Mouse (Mus musculus): Measurements from ENCODE around the gene Kdm7a. TPM values are rescaled to one million over a fixed set of nuclear protein-coding genes. Genes with fewer than 3 reads are reported as not detected.
A peak's percentile ranks its signal among the peaks of the same experiment; 100 is the strongest.

Gene Kdm7a
- 10 to 100 TPM; 47.7 to 54.5 TPM for total RNA-seq (2021)
- long read RNA-seq, experiment 1, full-length matches to known transcripts = 13 of 32 reads
- long read RNA-seq, experiment 1, partial matches to known transcripts = 3 of 32 reads
- long read RNA-seq, experiment 1, other reads (novel, unspliced or antisense) = 16 of 32 reads
- long read RNA-seq, experiment 2, full-length matches to known transcripts = 13 of 49 reads
- long read RNA-seq, experiment 2, partial matches to known transcripts = 4 of 49 reads
- long read RNA-seq, experiment 2, other reads (novel, unspliced or antisense) = 32 of 49 reads

DNA sequence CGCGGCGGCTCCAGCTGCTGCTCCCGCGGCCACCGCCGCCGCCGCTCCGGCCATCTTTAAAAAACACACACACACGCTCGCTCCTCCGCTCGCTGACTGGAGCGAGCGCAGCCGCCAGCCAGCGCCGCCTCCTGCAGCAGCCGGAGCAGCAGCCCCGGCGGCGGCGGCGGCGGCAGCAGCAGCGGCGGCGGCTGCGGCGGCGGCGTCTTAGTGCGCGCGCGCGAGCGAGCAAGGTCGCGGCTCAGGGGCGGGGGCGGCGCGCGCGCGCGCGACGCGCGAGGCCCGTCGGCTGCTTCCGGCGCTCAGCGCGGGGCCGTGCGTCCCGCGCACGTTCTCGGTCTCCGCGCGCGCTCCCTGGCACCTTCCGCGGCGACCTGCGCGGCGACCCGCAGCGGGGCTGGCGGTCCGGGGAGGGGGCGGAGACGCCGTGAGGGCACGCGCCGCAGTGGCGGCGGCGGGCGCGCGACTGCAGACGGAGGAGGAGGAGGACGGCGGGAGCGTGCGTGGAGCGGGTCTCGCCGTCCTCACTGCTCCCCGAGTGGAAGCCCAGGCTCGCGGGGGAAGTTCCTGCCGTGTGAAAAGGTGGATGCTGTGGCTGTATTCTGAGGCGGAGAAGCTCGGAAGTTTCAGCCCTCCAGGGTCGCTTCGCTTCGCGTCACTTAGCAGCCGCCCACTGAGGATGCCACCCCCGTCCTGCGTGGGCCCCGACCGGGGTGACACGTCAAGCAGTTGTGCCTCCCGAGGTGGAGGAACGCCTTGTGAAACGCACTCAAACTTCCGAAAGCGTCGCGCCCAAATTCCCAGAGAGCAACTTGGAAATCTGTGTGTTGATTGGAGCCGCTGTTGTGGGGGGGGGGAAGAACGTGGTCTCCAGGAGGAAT, at the start of gene Kdm7a:
Kdm7a (minus strand) TSS at position 209 of the 881 bp plus-strand sequence.
- DNase-seq (ENCODE audit: low spot score in 2 of 2) = peak; percentile 79 to 82
- Histone ChIP-seq H3K4me3 (peak within 1 kb of the TSS; percentile 87), H3K27ac (peak within 1 kb of the TSS; percentile 98)
- peak; percentile 18; the same call in 1 of the 2 replicates for TF ChIP-seq CTCF (conservative IDR thresholded peaks at IDR 0.05)

- Histone ChIP-seq H3K27ac (no peak overlapping the region), H3K4me3 (no peak overlapping the region)
- no peak for TF ChIP-seq CTCF (conservative IDR thresholded peaks at IDR 0.05)
- DNase-seq (ENCODE audit: low spot score in 2 of 2) = no peak
Measured at GRCm38 (mm10) chr6:39255271-39255670, 48.7 kb upstream of the Kdm7a start.

GRCm38 (mm10) chr6:39250055-39250454, 43.5 kb upstream of the Kdm7a start:
- Histone ChIP-seq H3K27ac (no peak overlapping the region), H3K4me3 (no peak overlapping the region)
- TF ChIP-seq CTCF (conservative IDR thresholded peaks at IDR 0.05) = peak; percentile 52
- DNase-seq (ENCODE audit: low spot score in 2 of 2) = no peak

- Histone ChIP-seq H3K4me3 (no peak overlapping the region), H3K27ac (no peak overlapping the region)
- no peak for TF ChIP-seq CTCF (conservative IDR thresholded peaks at IDR 0.05)
- DNase-seq (ENCODE audit: low spot score in 2 of 2) = no peak
Measured at GRCm38 (mm10) chr6:39249176-39249770, 42.7 kb upstream of the Kdm7a start.

DNA sequence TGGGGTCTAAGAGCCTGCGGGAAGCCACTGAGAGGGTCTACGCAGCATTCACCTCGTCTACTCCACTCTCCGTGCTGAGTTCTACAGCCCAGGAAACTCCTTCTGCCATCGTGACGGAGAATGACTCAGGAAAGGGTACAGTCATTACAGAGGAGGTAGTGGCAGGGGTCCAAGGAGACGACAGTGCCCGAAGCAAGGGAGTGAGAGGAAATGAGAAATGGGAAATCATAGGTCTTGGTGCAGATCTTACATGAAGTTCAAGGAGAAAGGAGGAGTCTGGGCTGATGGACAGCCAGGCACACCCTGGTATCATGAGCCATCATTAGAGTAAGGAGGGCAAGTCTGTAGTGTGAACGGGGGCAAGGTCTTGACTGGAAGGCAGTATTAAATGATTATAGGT, 37.5 kb upstream of the Kdm7a start:
- DNase-seq (ENCODE audit: low spot score in 2 of 2) = no peak
- Histone ChIP-seq H3K27ac (no peak overlapping the region), H3K4me3 (no peak overlapping the region)
- TF ChIP-seq CTCF (conservative IDR thresholded peaks at IDR 0.05) = no peak

GRCm38 (mm10) chr6:39243511-39243961, 36.9 kb upstream of the Kdm7a start:
- no peak for TF ChIP-seq CTCF (conservative IDR thresholded peaks at IDR 0.05)
- Histone ChIP-seq H3K4me3 (no peak overlapping the region), H3K27ac (0 out of 2 replicates have a peak overlapping the region, but pooled peaks have one; percentile 86)
- DNase-seq (ENCODE audit: low spot score in 2 of 2) = no peak

DNA sequence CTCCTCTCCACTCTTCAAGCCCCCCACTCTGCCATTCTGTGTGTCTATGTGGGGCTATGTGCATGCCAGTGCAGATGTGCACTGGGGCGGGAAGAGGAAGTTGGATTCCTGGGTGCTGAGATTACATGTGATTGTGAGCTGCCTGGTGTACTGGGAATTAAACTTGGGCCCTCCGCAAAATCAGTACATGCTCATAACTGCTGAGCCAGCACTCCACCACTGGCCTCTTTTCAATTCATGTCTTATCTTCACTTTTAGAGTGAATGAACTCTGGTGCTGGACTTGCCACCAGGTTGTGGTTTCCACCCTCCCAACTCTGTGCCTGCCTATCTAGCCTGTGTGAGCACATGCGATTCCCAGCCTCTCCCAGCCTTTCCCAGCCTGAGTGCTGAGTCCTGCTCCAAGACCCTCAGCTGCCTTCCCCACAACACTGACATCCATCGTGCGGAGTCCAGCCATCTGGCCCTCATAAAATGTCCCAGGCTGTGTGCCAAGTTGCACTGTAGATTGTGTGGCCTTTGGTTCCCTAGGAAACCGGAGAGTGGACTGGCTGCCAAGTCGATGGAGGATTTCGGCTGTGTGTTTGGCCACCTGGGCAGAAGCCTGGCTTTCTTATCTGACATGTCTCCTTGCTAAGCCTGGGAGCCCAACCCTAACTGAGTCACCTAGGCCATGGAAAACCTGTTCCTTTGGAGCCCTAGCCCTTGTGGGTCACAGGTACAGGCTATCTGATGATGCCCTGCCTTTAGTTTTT, 36.3 kb upstream of the Kdm7a start:
- DNase-seq (ENCODE audit: low spot score in 2 of 2) = peak; percentile 38 to 45
- Histone ChIP-seq H3K27ac (peak overlapping the region; percentile 86; the same call in 1 of the 2 replicates), H3K4me3 (no peak overlapping the region)
- no peak for TF ChIP-seq CTCF (conservative IDR thresholded peaks at IDR 0.05)

GRCm38 (mm10) chr6:39241421-39241891, 34.9 kb upstream of the Kdm7a start:
- DNase-seq (ENCODE audit: low spot score in 2 of 2) = peak; percentile 60 to 77
- H3K4me3 ChIP-seq = no peak overlapping the region
- TF ChIP-seq CTCF (conservative IDR thresholded peaks at IDR 0.05) = no peak
- H3K27ac ChIP-seq = peak overlapping the region; percentile 86

DNA sequence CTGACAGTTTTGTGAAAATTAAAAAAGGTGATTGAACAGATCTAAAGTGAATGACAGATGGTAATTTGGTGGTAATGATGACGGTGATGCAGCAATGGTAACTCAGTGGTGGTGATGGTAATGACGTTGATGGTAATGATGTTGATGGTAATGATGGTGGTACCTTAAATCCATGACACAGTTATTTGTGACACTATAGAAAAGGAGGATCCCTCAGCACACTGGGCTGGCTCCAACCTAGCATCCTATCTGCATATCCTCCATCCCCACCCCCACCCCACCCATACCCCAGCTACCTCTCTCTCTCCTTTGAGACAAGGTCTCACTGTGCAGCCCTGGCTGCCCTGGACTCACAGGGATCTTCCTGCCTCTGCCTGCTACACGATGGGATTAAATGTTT, 34.4 kb upstream of the Kdm7a start:
- DNase-seq (ENCODE audit: low spot score in 2 of 2) = no peak
- Histone ChIP-seq H3K4me3 (no peak overlapping the region), H3K27ac (peak overlapping the region; percentile 86)
- no peak for TF ChIP-seq CTCF (conservative IDR thresholded peaks at IDR 0.05)

DNA sequence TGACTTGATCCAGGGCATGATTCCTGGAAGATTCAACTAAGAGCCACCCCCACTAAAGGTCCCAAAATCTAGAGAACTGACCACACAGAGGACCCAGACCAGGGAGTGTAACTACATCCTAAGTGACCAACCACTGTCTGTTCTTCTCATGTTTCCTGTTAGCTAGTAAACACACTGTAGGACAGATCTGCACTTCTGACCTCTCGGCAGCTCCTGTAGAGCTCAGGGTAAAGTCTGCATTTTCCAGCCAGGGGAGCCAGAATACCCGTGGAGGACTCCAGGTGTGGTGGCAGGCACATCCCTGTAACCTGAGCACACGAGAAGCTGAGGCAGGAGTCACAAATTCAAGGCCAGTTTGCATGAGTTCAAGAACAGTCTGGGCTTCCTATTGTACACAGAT, 31.3 kb upstream of the Kdm7a start:
- Histone ChIP-seq H3K27ac (no peak overlapping the region), H3K4me3 (no peak overlapping the region)
- no peak for DNase-seq (ENCODE audit: low spot score in 2 of 2)
- TF ChIP-seq CTCF (conservative IDR thresholded peaks at IDR 0.05) = no peak

DNA sequence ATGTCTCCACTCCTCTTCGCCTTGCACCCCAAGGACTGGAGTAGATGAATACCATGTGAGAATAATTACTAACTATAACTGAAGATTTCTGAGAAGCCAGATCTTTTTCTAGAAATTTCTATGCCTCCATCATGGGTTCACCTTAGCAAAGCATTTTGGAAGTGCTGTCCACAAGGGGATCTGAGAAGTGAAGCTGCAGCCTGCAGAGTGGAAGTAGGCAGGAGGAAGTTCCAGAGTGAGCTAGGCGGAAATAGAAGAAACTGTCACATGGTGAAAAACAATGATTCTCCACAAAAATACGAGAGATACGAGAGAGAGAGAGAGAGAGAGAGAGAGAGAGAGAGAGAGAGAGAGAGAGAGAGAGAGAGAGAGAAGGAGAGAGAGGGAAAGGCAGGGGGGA, 26.0 kb upstream of the Kdm7a start:
- H3K27ac ChIP-seq = no peak overlapping the region
- no peak overlapping the region for H3K4me3 ChIP-seq
- no peak for TF ChIP-seq CTCF (conservative IDR thresholded peaks at IDR 0.05)
- DNase-seq (ENCODE audit: low spot score in 2 of 2) = no peak

DNA sequence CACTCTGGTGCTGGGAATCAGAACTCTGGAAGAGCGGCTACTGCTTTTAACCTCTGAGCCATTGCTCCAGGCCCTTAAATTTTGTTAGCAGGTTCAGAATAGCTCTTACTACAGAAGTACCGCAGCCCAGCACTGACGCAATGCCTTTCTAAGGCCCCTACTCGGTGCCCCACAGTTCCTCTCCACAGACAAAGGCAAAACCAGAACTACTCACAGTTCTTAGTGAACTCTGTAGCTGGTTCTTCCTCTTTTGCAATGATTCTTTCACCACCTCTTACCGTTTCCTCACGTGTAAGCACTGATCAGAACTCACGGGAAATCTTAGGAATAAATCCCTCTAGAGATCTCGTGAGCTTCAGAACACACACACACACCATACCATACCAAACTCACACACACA, 24.1 kb upstream of the Kdm7a start:
- DNase-seq (ENCODE audit: low spot score in 2 of 2) = no peak
- Histone ChIP-seq H3K4me3 (no peak overlapping the region), H3K27ac (no peak overlapping the region)
- TF ChIP-seq CTCF (conservative IDR thresholded peaks at IDR 0.05) = no peak
